Mouse (Mus musculus): ENCODE data around the gene Olfr193. TPM values are rescaled to one million over a fixed set of nuclear protein-coding genes. Genes with fewer than 3 reads are reported as not detected.

Olfr193 gene
- not detected in 4 replicates for total RNA-seq (2023; ENCODE audit: inconsistent age)

GRCm38 (mm10) chr16:59111781-59112180, at the start of gene Olfr193:
Gene Olfr193, minus strand, starts transcription at chr16:59111881.

GRCm38 (mm10) chr16:59146746-59147145, 35.1 kb upstream of the Olfr193 start, which contains the start of gene Olfr195:
Gene Olfr195, plus strand, starts transcription at chr16:59147046.

GRCm38 (mm10) chr16:59120969-59121368, 9.3 kb upstream of the Olfr193 start, which contains the start of gene Olfr194:
Gene Olfr194, minus strand, starts transcription at chr16:59121069.

GRCm38 (mm10) chr16:59089722-59090121, 22.0 kb downstream of the Olfr193 start, which contains the start of gene Olfr191:
Gene Olfr191, minus strand, starts transcription at chr16:59089822.

GRCm38 (mm10) chr16:59077905-59078304, 33.8 kb downstream of the Olfr193 start, which contains the start of gene Olfr190:
Gene Olfr190, minus strand, starts transcription at chr16:59078005.

Other genes with a start within 250 kb of the Olfr193 start
- not detected in 4 replicates for gene Olfr177, start 237.1 kb downstream of the Olfr193 start, total RNA-seq (2023; ENCODE audit: inconsistent age)
- gene Olfr178, start 219.8 kb downstream of the Olfr193 start, total RNA-seq (2023; ENCODE audit: inconsistent age) = not detected in 4 replicates
- gene Olfr181, start 183.1 kb downstream of the Olfr193 start, total RNA-seq (2023; ENCODE audit: inconsistent age) = not detected in 4 replicates
- gene Olfr180, start 182.5 kb downstream of the Olfr193 start, total RNA-seq (2023; ENCODE audit: inconsistent age) = not detected in 4 replicates
- gene Olfr183, start 116.5 kb downstream of the Olfr193 start, total RNA-seq (2023; ENCODE audit: inconsistent age) = not detected in 4 replicates
- not detected in 4 replicates for gene Olfr186, start 81.6 kb downstream of the Olfr193 start, total RNA-seq (2023; ENCODE audit: inconsistent age)
- not detected in 4 replicates for gene Olfr187, start 72.1 kb downstream of the Olfr193 start, total RNA-seq (2023; ENCODE audit: inconsistent age)
- gene Olfr190, start 33.9 kb downstream of the Olfr193 start, total RNA-seq (2023; ENCODE audit: inconsistent age) = not detected in 4 replicates
- gene Olfr191, start 22.1 kb downstream of the Olfr193 start, total RNA-seq (2023; ENCODE audit: inconsistent age) = not detected in 4 replicates
- not detected in 4 replicates for gene Olfr194, start 9.2 kb upstream of the Olfr193 start, total RNA-seq (2023; ENCODE audit: inconsistent age)
- gene Olfr195, start 35.2 kb upstream of the Olfr193 start, total RNA-seq (2023; ENCODE audit: inconsistent age) = not detected in 4 replicates
- not detected in 4 replicates for gene Olfr196, start 58.6 kb upstream of the Olfr193 start, total RNA-seq (2023; ENCODE audit: inconsistent age)
- not detected in 4 replicates for gene Olfr198, start 91.7 kb upstream of the Olfr193 start, total RNA-seq (2023; ENCODE audit: inconsistent age)
- not detected in 4 replicates for gene Olfr199, start 107.9 kb upstream of the Olfr193 start, total RNA-seq (2023; ENCODE audit: inconsistent age)
- gene Olfr201, start 160.8 kb upstream of the Olfr193 start, total RNA-seq (2023; ENCODE audit: inconsistent age) = not detected in 4 replicates
- not detected in 4 replicates for gene Olfr202, start 174.9 kb upstream of the Olfr193 start, total RNA-seq (2023; ENCODE audit: inconsistent age)
- not detected in 4 replicates for gene Olfr203, start 187.0 kb upstream of the Olfr193 start, total RNA-seq (2023; ENCODE audit: inconsistent age)
- gene Olfr204, start 206.4 kb upstream of the Olfr193 start, total RNA-seq (2023; ENCODE audit: inconsistent age) = not detected in 4 replicates
- gene Olfr205, start 219.3 kb upstream of the Olfr193 start, total RNA-seq (2023; ENCODE audit: inconsistent age) = not detected in 4 replicates
- gene Olfr206, start 237.4 kb upstream of the Olfr193 start, total RNA-seq (2023; ENCODE audit: inconsistent age) = not detected in 4 replicates